Mouse (Mus musculus) intestine, embryonic 16.5 days (tissue): ENCODE measurements around the gene Frem2. TPM values are rescaled to one million over a fixed set of nuclear protein-coding genes. Genes with fewer than 3 reads are reported as not detected.

Source experiments
- ATAC-seq: fragments of 200-750 bp; cut with Nextera tagmentation; 2 replicates; pipeline ENCODE4 v1.8.0; 2017; ENCODE audit warnings: moderate TSS enrichment, moderate library complexity
- H3K27ac ChIP-seq: fragments of 300-500 bp; sonication (generic); 2 replicates; pipeline ENCODE4 v1.5.1; 2014; ENCODE audit warnings: mild to moderate bottlenecking, low read length
- H3K27me3 ChIP-seq: fragments of 300-500 bp; sonication (generic); replicated peaks from 2 replicates; pipeline ENCODE4 v1.6.1; 2014; ENCODE audit warnings: low read length, control low read depth, mixed read lengths; ENCODE audit not compliant: control insufficient read depth, insufficient read depth
- H3K36me3 ChIP-seq: fragments of 300-500 bp; sonication (generic); 2 replicates; pipeline ENCODE4 v1.6.1; 2014; ENCODE audit warnings: low read length, control low read depth; ENCODE audit not compliant: control insufficient read depth, insufficient read depth
- H3K4me1 ChIP-seq: fragments of 300-500 bp; sonication (generic); 2 replicates; pipeline ENCODE4 v1.6.1; 2014; ENCODE audit warnings: low read length, control low read depth, mixed read lengths; ENCODE audit not compliant: control insufficient read depth, insufficient read depth
- H3K4me2 ChIP-seq: fragments of 300-500 bp; sonication (generic); 2 replicates; pipeline ENCODE4 v1.6.1; 2014; ENCODE audit warnings: low read depth, low read length, control low read depth
- H3K4me3 ChIP-seq: fragments of 300-500 bp; sonication (generic); 2 replicates; pipeline ENCODE4 v1.5.1; 2014; ENCODE audit warnings: mild to moderate bottlenecking, low read length
- H3K9ac ChIP-seq: fragments of 300-500 bp; sonication (generic); 2 replicates; pipeline ENCODE4 v1.6.1; 2014; ENCODE audit warnings: low read depth, low read length
- H3K9me3 ChIP-seq: fragments of 300-500 bp; sonication (generic); 2 replicates; pipeline ENCODE4 v1.6.1; 2016; ENCODE audit warnings: low read length, control low read depth; ENCODE audit not compliant: control insufficient read depth
- WGBS: fragments of 180-500 bp; shearing (Covaris S2); extraction: QIAGEN DNeasy Blood & Tissue Kit; methylation state at CpG from one replicate; pipeline ENCODE4 v1.1.7; 2014; 5-methylcytosine and 5-hydroxymethylcytosine counted together
- polyA plus RNA-seq: library from polyadenylated mRNA; unstranded; fragments of >200 nt; fragmentation: Nextera tagmentation; extraction: Ambion mirVana; gene quantifications from 2 replicates; pipeline ENCODE4 v1.2.1, GENCODE M21; 2015

Frem2 gene
- polyA plus RNA-seq, 1 experiment from 2014 or later: 5.3 TPM

DNA sequence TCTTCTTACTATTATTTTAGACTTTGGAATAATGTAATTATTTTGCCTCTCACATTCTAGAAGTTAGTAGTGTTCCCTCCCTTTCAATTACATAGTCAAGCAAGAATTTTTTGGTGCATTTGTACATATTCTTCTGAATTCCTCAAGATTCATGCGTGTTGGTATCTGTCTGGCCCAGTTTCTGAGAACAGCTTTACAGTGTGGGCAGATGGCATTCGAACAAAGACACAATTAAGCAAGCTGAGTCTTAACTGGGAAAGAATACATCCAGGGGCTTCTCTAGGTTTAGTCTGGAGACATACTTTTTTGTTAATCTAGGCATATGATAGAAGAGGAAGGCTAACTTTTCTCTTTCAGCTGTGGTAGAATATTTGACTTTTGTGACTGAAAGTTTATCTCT lies 12.6 kb upstream of the Frem2 start:
- Histone ChIP-seq H3K27me3 (no peaks in the 10 kb centered on the region), H3K4me3 (no peak overlapping the region), H3K4me1 (no peaks in the 10 kb centered on the region), H3K27ac (no peak overlapping the region), H3K36me3 (no peaks in the 10 kb centered on the region), H3K9me3 (no peaks in the 10 kb centered on the region), H3K4me2 (no peak overlapping the region), H3K9ac (no peak overlapping the region)
- no peak for ATAC-seq
- WGBS: 77% methylated on average over 2 of the region's 2 CpGs

DNA sequence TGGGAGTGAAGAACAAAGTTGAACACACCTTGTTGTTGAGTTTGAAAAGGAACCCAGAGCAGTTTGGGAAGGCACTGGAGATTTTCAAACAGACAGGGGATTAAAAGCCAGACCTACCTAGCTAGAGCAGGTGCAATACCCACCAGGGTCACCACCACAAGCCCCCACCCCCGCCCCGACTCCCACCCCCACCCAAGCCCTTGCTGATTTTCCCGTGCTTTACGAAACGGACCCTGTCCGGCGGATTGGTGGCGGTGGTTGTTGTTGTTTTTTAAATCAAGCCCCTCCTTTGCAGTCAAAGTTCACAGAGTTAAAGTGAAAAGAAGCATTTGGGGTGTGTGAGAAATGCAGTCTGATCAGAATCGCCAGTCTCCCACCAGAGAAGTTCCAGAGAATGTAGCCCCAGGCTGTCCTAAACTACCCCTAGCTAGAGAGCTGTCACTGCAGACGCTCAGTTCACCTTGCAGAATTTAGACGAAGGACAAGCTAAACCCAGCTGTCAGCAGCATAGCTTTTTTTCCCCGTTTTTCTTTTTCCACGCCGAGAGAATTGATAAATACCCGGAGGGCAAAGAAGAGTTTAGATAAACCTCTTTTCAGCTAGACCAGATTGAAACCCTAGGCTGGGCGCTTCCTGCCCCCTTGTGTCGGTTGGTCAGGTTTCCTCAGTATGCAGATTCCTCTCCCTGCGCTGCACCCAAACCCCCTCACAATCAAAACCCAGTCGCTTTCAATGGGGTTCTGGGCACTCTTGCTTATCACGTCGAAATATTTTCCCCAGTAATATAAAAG lies 784 bp upstream of the Frem2 start:
- peak; percentile 14 for ATAC-seq
- no peak overlapping the region for H3K27ac ChIP-seq
- peak overlapping the region; percentile 71 for H3K4me3 ChIP-seq
- peaks cover 12% of the 10 kb centered on the region for H3K4me1 ChIP-seq
- H3K4me2 ChIP-seq: peak overlapping the region; percentile 97
- WGBS: under 1% methylated on average over 21 of the region's 21 CpGs
- H3K27me3 ChIP-seq: peaks cover 7% of the 10 kb centered on the region; the same call in 1 of the 2 replicates
- peak overlapping the region; percentile 74 for H3K9ac ChIP-seq
- H3K9me3 ChIP-seq: peaks cover 22% of the 10 kb centered on the region
- peaks cover 20% of the 10 kb centered on the region for H3K36me3 ChIP-seq

DNA sequence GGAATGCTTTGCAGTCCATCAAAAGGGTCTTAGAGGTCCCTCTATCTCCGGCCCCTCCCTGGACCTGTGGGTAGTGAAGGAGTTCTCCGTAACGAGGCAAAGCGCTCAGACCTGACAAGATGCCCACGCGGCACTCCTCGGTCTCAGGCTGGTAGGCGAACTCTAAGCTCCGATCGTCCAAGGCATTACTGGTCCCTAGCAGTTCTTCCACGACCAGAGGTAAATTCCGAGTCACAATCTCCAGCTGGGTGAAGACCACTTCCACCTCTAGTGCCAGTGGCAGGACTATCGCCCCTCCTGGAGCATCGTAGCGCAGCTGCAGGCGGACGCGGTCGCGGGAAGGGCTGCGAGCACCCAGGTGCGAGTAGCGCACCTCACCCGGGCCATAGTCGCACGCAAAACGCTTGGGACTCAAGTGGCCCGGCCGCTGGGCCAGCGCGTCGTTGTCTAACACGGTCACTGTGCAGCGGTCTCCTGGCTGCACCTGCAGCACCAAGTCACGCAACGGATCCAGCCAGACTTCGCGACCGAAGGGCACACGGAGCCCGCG lies 752 bp downstream of the Frem2 start:
- H3K4me1 ChIP-seq: peaks cover 12% of the 10 kb centered on the region
- peak; percentile 47 for ATAC-seq
- peak overlapping the region; percentile 97 for H3K4me2 ChIP-seq
- peak overlapping the region; percentile 82 for H3K27ac ChIP-seq
- peak overlapping the region; percentile 71 for H3K4me3 ChIP-seq
- H3K36me3 ChIP-seq: peaks cover 22% of the 10 kb centered on the region
- H3K9me3 ChIP-seq: peaks cover 22% of the 10 kb centered on the region
- 1% methylated on average over 42 of the region's 42 CpGs for WGBS
- peaks cover 7% of the 10 kb centered on the region; the same call in 1 of the 2 replicates for H3K27me3 ChIP-seq
- H3K9ac ChIP-seq: peak overlapping the region; percentile 74

- H3K4me1 ChIP-seq: peaks cover 14% of the 10 kb centered on the region
- 88% methylated on average over 13 of the region's 13 CpGs for WGBS
- H3K27me3 ChIP-seq: peaks cover 7% of the 10 kb centered on the region; the same call in 1 of the 2 replicates
- peak overlapping the region; percentile 97; the same call in 1 of the 2 replicates for H3K4me2 ChIP-seq
- H3K27ac ChIP-seq: no peak overlapping the region
- ATAC-seq: no peak
- H3K9me3 ChIP-seq: peaks cover 22% of the 10 kb centered on the region
- peaks cover 22% of the 10 kb centered on the region for H3K36me3 ChIP-seq
- no peak overlapping the region for H3K9ac ChIP-seq
- H3K4me3 ChIP-seq: no peak overlapping the region
These were observed 1.8 kb downstream of the Frem2 start for GRCm38 (mm10) chr3:53655343-53655742.

- ATAC-seq: no peak
- peak overlapping the region; percentile 39; the same call in 1 of the 2 replicates for H3K9ac ChIP-seq
- peaks cover 2% of the 10 kb centered on the region; the same call in 1 of the 2 replicates for H3K27me3 ChIP-seq
- WGBS: 24% methylated on average over 8 of the region's 8 CpGs
- H3K36me3 ChIP-seq: peaks cover 19% of the 10 kb centered on the region
- H3K27ac ChIP-seq: no peak overlapping the region
- peaks cover 19% of the 10 kb centered on the region for H3K9me3 ChIP-seq
- H3K4me3 ChIP-seq: no peak overlapping the region
- H3K4me1 ChIP-seq: peaks cover 6% of the 10 kb centered on the region
- H3K4me2 ChIP-seq: no peak overlapping the region
These were observed 7.0 kb downstream of the Frem2 start for GRCm38 (mm10) chr3:53650003-53650748.

DNA sequence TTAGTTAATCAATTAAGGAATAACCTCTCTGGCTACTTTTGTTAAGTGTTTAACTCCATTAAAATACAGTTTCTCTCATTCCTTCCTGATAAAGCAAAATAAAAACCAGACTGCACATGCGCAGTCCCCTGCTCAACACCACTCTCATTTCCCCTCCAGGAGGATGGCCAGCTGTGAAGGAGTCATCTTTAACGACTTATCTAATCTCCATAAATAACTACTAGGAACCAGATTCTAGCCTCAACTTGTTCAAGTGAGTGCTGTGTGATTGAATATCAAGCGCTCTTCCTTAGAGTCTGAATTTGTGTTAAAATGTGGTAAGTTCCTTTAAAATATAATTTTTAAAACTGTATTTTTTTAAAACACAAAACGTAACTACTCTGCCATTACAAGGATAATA lies 7.7 kb downstream of the Frem2 start:
- Histone ChIP-seq H3K4me3 (no peak overlapping the region), H3K9ac (no peak overlapping the region), H3K4me2 (no peak overlapping the region), H3K27ac (no peak overlapping the region), H3K4me1 (peaks cover 6% of the 10 kb centered on the region), H3K36me3 (peaks cover 12% of the 10 kb centered on the region), H3K9me3 (peaks cover 11% of the 10 kb centered on the region), H3K27me3 (no peaks in the 10 kb centered on the region)
- WGBS: 59% methylated on average over 4 of the region's 4 CpGs
- no peak for ATAC-seq

DNA sequence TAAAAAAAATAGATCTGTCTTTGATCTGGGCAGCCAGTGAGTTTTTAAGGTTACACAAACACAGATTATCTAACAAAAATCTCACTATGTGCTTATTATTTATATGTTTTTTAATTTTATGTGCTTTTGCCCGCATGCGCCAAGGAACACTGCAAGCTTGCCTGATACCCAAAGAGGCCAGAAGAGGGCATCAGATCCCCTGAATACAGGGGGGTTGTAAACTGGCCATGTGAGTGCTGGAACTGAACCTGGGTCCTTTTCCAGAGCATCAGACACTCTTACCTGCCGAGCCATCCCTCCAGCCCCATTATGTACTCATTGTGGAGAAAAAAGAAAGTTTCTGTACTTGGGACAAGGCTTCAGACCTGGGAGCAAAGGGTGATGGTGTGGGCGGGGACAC lies 8.3 kb downstream of the Frem2 start:
- no peak overlapping the region for H3K27ac ChIP-seq
- H3K4me3 ChIP-seq: no peak overlapping the region
- H3K27me3 ChIP-seq: no peaks in the 10 kb centered on the region
- WGBS: 87% methylated on average over 4 of the region's 4 CpGs
- peaks cover 7% of the 10 kb centered on the region; the same call in 1 of the 2 replicates for H3K36me3 ChIP-seq
- H3K9me3 ChIP-seq: peaks cover 6% of the 10 kb centered on the region
- H3K4me1 ChIP-seq: peaks cover 6% of the 10 kb centered on the region
- H3K4me2 ChIP-seq: no peak overlapping the region
- H3K9ac ChIP-seq: no peak overlapping the region
- no peak for ATAC-seq

DNA sequence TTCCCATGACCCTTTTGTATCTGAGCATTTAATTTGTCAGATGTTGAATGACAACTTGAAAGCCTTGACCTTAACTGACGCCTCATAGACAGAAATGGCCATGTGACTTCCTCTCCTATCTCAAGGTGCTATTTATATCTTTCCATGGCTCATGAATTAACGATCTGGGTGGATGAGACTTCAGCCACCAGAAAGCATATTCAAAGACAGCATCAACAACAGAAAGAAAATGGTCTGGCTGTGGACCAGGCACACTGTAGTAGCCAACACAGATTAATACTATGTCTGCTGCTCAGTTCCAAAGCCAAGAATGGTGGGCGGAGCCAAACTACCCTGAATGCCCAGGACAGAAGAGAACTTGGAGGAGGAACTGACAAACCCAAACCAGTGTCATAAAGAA lies 21.2 kb downstream of the Frem2 start:
- ATAC-seq: no peak
- 78% methylated on average over 3 of the region's 3 CpGs for WGBS
- Histone ChIP-seq H3K4me2 (no peak overlapping the region), H3K27ac (no peak overlapping the region), H3K4me1 (no peaks in the 10 kb centered on the region), H3K9ac (no peak overlapping the region), H3K27me3 (no peaks in the 10 kb centered on the region), H3K36me3 (no peaks in the 10 kb centered on the region), H3K4me3 (no peak overlapping the region), H3K9me3 (no peaks in the 10 kb centered on the region)

DNA sequence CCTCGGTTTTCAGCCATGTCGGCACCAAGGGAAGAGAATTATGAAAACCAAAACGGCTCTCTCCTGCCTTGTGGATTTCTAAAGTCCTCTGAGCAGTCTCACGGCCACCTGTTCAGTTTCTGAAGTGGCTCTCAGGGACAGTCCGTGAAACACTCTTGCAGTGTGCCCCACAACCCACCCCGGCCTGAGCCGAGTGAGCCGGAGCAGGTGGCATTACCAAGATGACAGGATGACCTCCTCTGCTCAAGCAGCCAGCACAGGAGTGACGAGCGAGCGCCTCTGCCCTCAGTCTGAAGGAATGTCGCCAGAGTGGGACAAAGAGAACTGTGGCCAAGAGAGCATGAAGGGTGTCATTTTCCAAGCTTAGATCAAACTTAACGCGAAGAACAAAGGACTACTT lies 26.0 kb downstream of the Frem2 start:
- Histone ChIP-seq H3K4me1 (no peaks in the 10 kb centered on the region), H3K4me2 (no peak overlapping the region), H3K27me3 (no peaks in the 10 kb centered on the region), H3K9ac (no peak overlapping the region), H3K27ac (no peak overlapping the region), H3K36me3 (no peaks in the 10 kb centered on the region), H3K9me3 (no peaks in the 10 kb centered on the region), H3K4me3 (no peak overlapping the region)
- ATAC-seq: no peak
- WGBS: 74% methylated on average over 14 of the region's 14 CpGs
